Mouse (Mus musculus) hindbrain, postnatal 0 days (tissue): ENCODE measurements at regions not wholly inside any gene's neighbourhood (a gene's known extent, or its start where the extent isn't known, plus 50 kb on each side); places are given as distances from the start of the nearest gene placed in this dataset.

Source experiments
- ATAC-seq: fragments of 200-750 bp; cut with Nextera tagmentation; 2 replicates; pipeline ENCODE4 v1.8.0; 2017; ENCODE audit warnings: mild to moderate bottlenecking, moderate TSS enrichment, moderate library complexity
- DNase-seq: peaks from one replicate; pipeline ENCODE4 v3.0.0-alpha.2; 2015; ENCODE audit warnings: low spot score
- H3K27ac ChIP-seq: fragments of 300-500 bp; sonication (generic); 2 replicates; pipeline ENCODE4 v1.5.1; 2014; ENCODE audit warnings: mild to moderate bottlenecking
- H3K27me3 ChIP-seq: fragments of 300-500 bp; sonication (generic); 2 replicates; pipeline ENCODE4 v1.6.1; 2014; ENCODE audit warnings: low read length, mixed read lengths; ENCODE audit not compliant: insufficient read depth
- H3K36me3 ChIP-seq: fragments of 300-500 bp; sonication (generic); 2 replicates; pipeline ENCODE4 v1.6.1; 2014; ENCODE audit warnings: low read length, mixed read lengths; ENCODE audit not compliant: insufficient read depth
- H3K4me1 ChIP-seq: fragments of 300-500 bp; sonication (generic); 2 replicates; pipeline ENCODE4 v1.6.1; 2014; ENCODE audit warnings: antibody characterized with exemption, low read length, mixed read lengths; ENCODE audit not compliant: insufficient read depth
- H3K4me2 ChIP-seq: fragments of 300-500 bp; sonication (generic); 2 replicates; pipeline ENCODE4 v1.6.1; 2014; ENCODE audit warnings: low read depth, mild to moderate bottlenecking, low read length, moderate library complexity, mixed read lengths
- H3K4me3 ChIP-seq: fragments of 300-500 bp; sonication (generic); 2 replicates; pipeline ENCODE4 v1.5.1; 2014; ENCODE audit warnings: low read length
- H3K9ac ChIP-seq: fragments of 300-500 bp; sonication (generic); replicated peaks from 2 replicates; pipeline ENCODE4 v1.6.1; 2014; ENCODE audit warnings: mild to moderate bottlenecking, low read length, moderate library complexity, mixed read lengths
- H3K9me3 ChIP-seq: fragments of 300-500 bp; sonication (generic); 2 replicates; pipeline ENCODE4 v1.6.1; 2016; ENCODE audit warnings: low read length, mixed read lengths
- CTCF ChIP-seq: IDR thresholded peaks from 2 replicates; pipeline ENCODE4 v1.5.1; 2016; ENCODE audit warnings: antibody characterized with exemption, control low read depth, low read depth
- WGBS: fragments of 180-500 bp; shearing (Covaris S2); extraction: QIAGEN DNeasy Blood & Tissue Kit; methylation state at CpG from one replicate; pipeline ENCODE4 v1.1.7; 2014; 5-methylcytosine and 5-hydroxymethylcytosine counted together

DNA sequence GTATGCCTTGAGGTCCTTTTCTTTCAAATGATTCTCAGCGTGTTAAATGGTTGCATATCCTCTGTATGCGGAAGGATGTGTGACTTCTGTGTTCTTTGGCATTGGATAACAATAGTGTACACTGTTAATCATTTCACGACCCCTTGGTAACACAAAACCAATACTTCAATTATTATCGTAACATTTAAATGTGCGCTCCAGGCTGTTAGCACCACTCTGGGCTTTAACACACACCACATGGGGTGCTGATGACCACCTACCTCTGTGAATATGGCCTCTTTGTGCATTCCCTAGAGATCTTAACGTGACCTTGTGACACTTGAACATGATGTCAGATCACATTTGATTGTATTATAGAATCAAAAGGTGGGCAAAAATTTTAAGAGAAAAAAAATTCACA is 80.2 kb upstream of the Csnka2ip start:
- no peak overlapping the region for H3K4me3 ChIP-seq
- H3K9me3 ChIP-seq = no peaks in the 10 kb centered on the region
- no peaks in the 10 kb centered on the region for H3K4me1 ChIP-seq
- DNase-seq (no peak), ATAC-seq (no peak)
- H3K27me3 ChIP-seq = no peaks in the 10 kb centered on the region
- H3K9ac ChIP-seq = no peak overlapping the region
- 71% methylated on average over 6 of the region's 6 CpGs for WGBS
- H3K27ac ChIP-seq = no peak overlapping the region
- no peak overlapping the region for H3K4me2 ChIP-seq
- no peaks in the 10 kb centered on the region for H3K36me3 ChIP-seq
- TF ChIP-seq CTCF = no peak

GRCm38 (mm10) chr16:64681902-64682301 is 79.7 kb upstream of the Csnka2ip start:
- H3K4me3 ChIP-seq = no peak overlapping the region
- ATAC-seq (0 out of 2 replicates have a peak, but pooled peaks have one; percentile 38), DNase-seq (peak; percentile 28)
- no peaks in the 10 kb centered on the region for H3K36me3 ChIP-seq
- H3K4me1 ChIP-seq = no peaks in the 10 kb centered on the region
- no peak overlapping the region for H3K9ac ChIP-seq
- no peaks in the 10 kb centered on the region for H3K9me3 ChIP-seq
- H3K27ac ChIP-seq = no peak overlapping the region
- no peak overlapping the region for H3K4me2 ChIP-seq
- WGBS = 38% methylated on average over 6 of the region's 6 CpGs
- no peaks in the 10 kb centered on the region for H3K27me3 ChIP-seq
- no peak for TF ChIP-seq CTCF

GRCm38 (mm10) chr16:64680843-64681242 is 78.6 kb upstream of the Csnka2ip start:
- ATAC-seq = no peak
- Histone ChIP-seq H3K27me3 (no peaks in the 10 kb centered on the region), H3K4me3 (no peak overlapping the region), H3K4me2 (no peak overlapping the region), H3K9me3 (no peaks in the 10 kb centered on the region), H3K27ac (no peak overlapping the region), H3K9ac (no peak overlapping the region), H3K4me1 (no peaks in the 10 kb centered on the region), H3K36me3 (no peaks in the 10 kb centered on the region)
- WGBS = 60% methylated on average over 4 of the region's 4 CpGs
- TF ChIP-seq CTCF = no peak
- DNase-seq = peak; percentile 34

DNA sequence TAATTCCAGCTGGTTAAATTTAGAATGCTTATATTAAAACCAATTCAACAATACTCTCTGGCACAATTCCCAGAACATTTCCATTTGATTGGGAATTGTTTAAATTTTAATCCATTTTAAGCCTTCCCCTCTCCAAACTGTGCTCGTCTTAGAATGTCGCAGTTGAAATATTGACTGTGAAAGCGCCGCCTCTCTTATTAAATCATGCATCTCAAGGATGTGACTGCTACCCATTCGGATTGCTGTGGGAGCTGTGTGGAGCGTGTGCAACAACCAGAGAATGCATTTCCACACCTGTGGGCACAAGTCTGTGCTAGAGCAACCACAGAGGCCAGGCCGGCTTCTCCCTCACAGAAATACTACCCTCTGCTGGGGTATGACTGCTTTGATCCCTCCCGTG is 75.1 kb upstream of the Csnka2ip start:
- ATAC-seq = 0 out of 2 replicates have a peak, but pooled peaks have one; percentile 35
- peak; percentile 30 for DNase-seq
- whole genome bisulfite sequencing = 51% methylated on average over 8 of the region's 8 CpGs

DNA sequence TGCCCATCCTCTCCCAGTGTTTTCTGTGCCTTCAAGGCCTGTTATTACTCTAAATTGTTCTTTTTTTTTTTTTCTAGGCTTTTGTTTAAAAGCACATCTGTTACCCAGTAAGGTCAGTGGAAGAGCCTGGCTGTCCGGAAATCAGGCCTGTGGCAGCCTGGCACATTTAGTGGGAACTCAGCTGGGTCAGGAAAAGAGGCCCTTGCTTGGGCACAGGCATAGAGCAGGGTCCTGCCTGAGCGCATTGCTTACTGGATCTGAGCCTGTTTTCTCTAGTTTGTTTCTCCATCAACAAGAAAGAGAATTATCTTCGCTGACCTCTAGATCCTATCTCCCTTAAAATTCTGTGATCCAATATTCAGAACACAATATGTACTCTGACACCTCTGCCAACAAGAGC is 74.7 kb upstream of the Csnka2ip start:
- 61% methylated on average over 3 of the region's 3 CpGs for WGBS
- H3K27ac ChIP-seq = no peak overlapping the region
- no peak overlapping the region for H3K9ac ChIP-seq
- no peak overlapping the region for H3K4me3 ChIP-seq
- DNase-seq = peak; percentile 12
- no peak for TF ChIP-seq CTCF
- H3K27me3 ChIP-seq = no peaks in the 10 kb centered on the region
- H3K36me3 ChIP-seq = no peaks in the 10 kb centered on the region
- no peak overlapping the region for H3K4me2 ChIP-seq
- no peaks in the 10 kb centered on the region for H3K4me1 ChIP-seq
- no peak for ATAC-seq
- H3K9me3 ChIP-seq = no peaks in the 10 kb centered on the region

More for the DNA sequence above, 75.1 kb upstream of the Csnka2ip start:
- Histone ChIP-seq H3K9ac (no peak overlapping the region), H3K4me3 (no peak overlapping the region), H3K27me3 (no peaks in the 10 kb centered on the region), H3K36me3 (no peaks in the 10 kb centered on the region), H3K4me2 (no peak overlapping the region), H3K27ac (no peak overlapping the region), H3K4me1 (no peaks in the 10 kb centered on the region), H3K9me3 (no peaks in the 10 kb centered on the region)
- no peak for TF ChIP-seq CTCF

DNA sequence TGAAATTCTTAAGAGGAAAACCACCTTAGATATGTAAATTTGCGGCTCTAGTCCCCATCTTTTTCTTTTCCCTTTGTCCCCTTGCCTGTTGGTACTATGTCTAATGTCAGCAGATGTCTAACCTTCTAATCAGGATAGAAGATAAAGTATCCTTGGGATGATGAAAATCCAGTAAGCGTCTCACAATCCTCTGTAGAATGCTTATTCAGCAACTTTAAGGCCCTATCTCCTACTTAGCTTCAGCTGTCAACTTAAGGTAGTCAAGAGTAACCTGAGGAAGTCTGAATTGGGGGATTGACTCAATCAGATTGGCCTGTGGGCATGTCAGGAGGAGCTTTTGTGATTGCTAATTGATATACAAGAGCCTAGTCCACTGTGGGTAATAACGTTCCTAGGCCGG is 64.7 kb upstream of the Csnka2ip start:
- Histone ChIP-seq H3K9ac (no peak overlapping the region), H3K27ac (no peak overlapping the region), H3K4me2 (no peak overlapping the region), H3K36me3 (no peaks in the 10 kb centered on the region), H3K4me3 (no peak overlapping the region), H3K4me1 (no peaks in the 10 kb centered on the region), H3K27me3 (no peaks in the 10 kb centered on the region), H3K9me3 (no peaks in the 10 kb centered on the region)
- WGBS = 95% methylated on average over 4 of the region's 4 CpGs
- TF ChIP-seq CTCF = no peak
- DNase-seq = no peak
- ATAC-seq = no peak
